Mouse (Mus musculus): Measurements from ENCODE around the gene Arrb2. TPM values are rescaled to one million over a fixed set of nuclear protein-coding genes. Genes with fewer than 3 reads are reported as not detected.

Arrb2 gene
- polyA plus RNA-seq, 1 experiment from 2014 or later, result 15.6 TPM

Small RNA genes within 50 kb of the gene (microRNA-seq; reads per million reads assigned to microRNA genes)
- gene Mir7115, result 0.76 reads per million

Other genes with a start within 250 kb of the Arrb2 start
- 1.6 and 1.7 TPM in 2 replicates for gene Slc16a11, start 219.9 kb upstream of the Arrb2 start, polyA plus RNA-seq (2015; fragmentation: Nextera tagmentation; extraction: Ambion mirVana)
- gene Slc16a13, start 211.6 kb upstream of the Arrb2 start, polyA plus RNA-seq (2015; fragmentation: Nextera tagmentation; extraction: Ambion mirVana), result 3.5 and 4.4 TPM in 2 replicates
- 2.1 and 2.2 TPM in 2 replicates for gene Bcl6b, start 202.8 kb upstream of the Arrb2 start, polyA plus RNA-seq (2015; fragmentation: Nextera tagmentation; extraction: Ambion mirVana)
- gene 0610010K14Rik, start 194.7 kb upstream of the Arrb2 start, polyA plus RNA-seq (2015; fragmentation: Nextera tagmentation; extraction: Ambion mirVana), result 57.1 and 62.2 TPM in 2 replicates
- gene Gm21988, start 192.8 kb upstream of the Arrb2 start, polyA plus RNA-seq (2015; fragmentation: Nextera tagmentation; extraction: Ambion mirVana), result 5.2 and 5.3 TPM in 2 replicates
- 146 and 150 TPM in 2 replicates for gene Rnasek, start 192.8 kb upstream of the Arrb2 start, polyA plus RNA-seq (2015; fragmentation: Nextera tagmentation; extraction: Ambion mirVana)
- 13.8 and 14.5 TPM in 2 replicates for gene Alox12, start 177.3 kb upstream of the Arrb2 start, polyA plus RNA-seq (2015; fragmentation: Nextera tagmentation; extraction: Ambion mirVana)
- gene Alox12e, start 110.0 kb upstream of the Arrb2 start, polyA plus RNA-seq (2015; fragmentation: Nextera tagmentation; extraction: Ambion mirVana), result 0.16 TPM in 1 of 2 replicates, not detected in the other
- 1.3 and 1.6 TPM in 2 replicates for gene Alox15, start 80.6 kb upstream of the Arrb2 start, polyA plus RNA-seq (2015; fragmentation: Nextera tagmentation; extraction: Ambion mirVana)
- gene Pelp1, start 22.6 kb upstream of the Arrb2 start, polyA plus RNA-seq (2015; fragmentation: Nextera tagmentation; extraction: Ambion mirVana), result 13.5 and 14.5 TPM in 2 replicates
- 13.2 and 14.4 TPM in 2 replicates for gene Med11, start 19.3 kb downstream of the Arrb2 start, polyA plus RNA-seq (2015; fragmentation: Nextera tagmentation; extraction: Ambion mirVana)
- 0.22 and 0.26 TPM in 2 replicates for gene Zmynd15, start 26.8 kb downstream of the Arrb2 start, polyA plus RNA-seq (2015; fragmentation: Nextera tagmentation; extraction: Ambion mirVana)
- 2.0 and 2.2 TPM in 2 replicates for gene Cxcl16, start 27.3 kb downstream of the Arrb2 start, polyA plus RNA-seq (2015; fragmentation: Nextera tagmentation; extraction: Ambion mirVana)
- 0.89 and 1.5 TPM in 2 replicates for gene Tm4sf5, start 72.6 kb downstream of the Arrb2 start, polyA plus RNA-seq (2015; fragmentation: Nextera tagmentation; extraction: Ambion mirVana)
- 0.31 and 0.43 TPM in 2 replicates for gene Vmo1, start 82.0 kb downstream of the Arrb2 start, polyA plus RNA-seq (2015; fragmentation: Nextera tagmentation; extraction: Ambion mirVana)
- 31.9 and 36.3 TPM in 2 replicates for gene Gltpd2, start 86.6 kb downstream of the Arrb2 start, polyA plus RNA-seq (2015; fragmentation: Nextera tagmentation; extraction: Ambion mirVana)
- gene Psmb6, start 92.7 kb downstream of the Arrb2 start, polyA plus RNA-seq (2015; fragmentation: Nextera tagmentation; extraction: Ambion mirVana), result 316 and 337 TPM in 2 replicates
- gene Gm40193, start 100.3 kb downstream of the Arrb2 start, polyA plus RNA-seq (2015; fragmentation: Nextera tagmentation; extraction: Ambion mirVana), result not detected in 2 replicates
- gene Pld2, start 107.4 kb downstream of the Arrb2 start, polyA plus RNA-seq (2015; fragmentation: Nextera tagmentation; extraction: Ambion mirVana), result 1.8 TPM in 2 replicates
- 4.9 and 6.2 TPM in 2 replicates for gene Mink1, start 130.2 kb downstream of the Arrb2 start, polyA plus RNA-seq (2015; fragmentation: Nextera tagmentation; extraction: Ambion mirVana)
- not detected in 2 replicates for gene 4930544D05Rik, start 183.2 kb downstream of the Arrb2 start, polyA plus RNA-seq (2015; fragmentation: Nextera tagmentation; extraction: Ambion mirVana)
- not detected in 2 replicates for gene Chrne, start 186.6 kb downstream of the Arrb2 start, polyA plus RNA-seq (2015; fragmentation: Nextera tagmentation; extraction: Ambion mirVana)
- 2.6 and 3.0 TPM in 2 replicates for gene Gp1ba, start 206.5 kb downstream of the Arrb2 start, polyA plus RNA-seq (2015; fragmentation: Nextera tagmentation; extraction: Ambion mirVana)
- 76.8 and 80.4 TPM in 2 replicates for gene Rnf167, start 214.6 kb downstream of the Arrb2 start, polyA plus RNA-seq (2015; fragmentation: Nextera tagmentation; extraction: Ambion mirVana)
- gene Slc25a11, start 214.8 kb downstream of the Arrb2 start, polyA plus RNA-seq (2015; fragmentation: Nextera tagmentation; extraction: Ambion mirVana), result 70.3 and 79.4 TPM in 2 replicates
- gene Pfn1, start 222.0 kb downstream of the Arrb2 start, polyA plus RNA-seq (2015; fragmentation: Nextera tagmentation; extraction: Ambion mirVana), result 927 and 1,040 TPM in 2 replicates
- gene Eno3, start 224.6 kb downstream of the Arrb2 start, polyA plus RNA-seq (2015; fragmentation: Nextera tagmentation; extraction: Ambion mirVana), result 10.8 and 18.2 TPM in 2 replicates
- gene Spag7, start 236.8 kb downstream of the Arrb2 start, polyA plus RNA-seq (2015; fragmentation: Nextera tagmentation; extraction: Ambion mirVana), result 55.1 and 59.5 TPM in 2 replicates

Measured in liver, embryonic 15.5 days (tissue).